Mouse (Mus musculus): Measurements from ENCODE around the gene Egfr.

Egfr gene

DNA sequence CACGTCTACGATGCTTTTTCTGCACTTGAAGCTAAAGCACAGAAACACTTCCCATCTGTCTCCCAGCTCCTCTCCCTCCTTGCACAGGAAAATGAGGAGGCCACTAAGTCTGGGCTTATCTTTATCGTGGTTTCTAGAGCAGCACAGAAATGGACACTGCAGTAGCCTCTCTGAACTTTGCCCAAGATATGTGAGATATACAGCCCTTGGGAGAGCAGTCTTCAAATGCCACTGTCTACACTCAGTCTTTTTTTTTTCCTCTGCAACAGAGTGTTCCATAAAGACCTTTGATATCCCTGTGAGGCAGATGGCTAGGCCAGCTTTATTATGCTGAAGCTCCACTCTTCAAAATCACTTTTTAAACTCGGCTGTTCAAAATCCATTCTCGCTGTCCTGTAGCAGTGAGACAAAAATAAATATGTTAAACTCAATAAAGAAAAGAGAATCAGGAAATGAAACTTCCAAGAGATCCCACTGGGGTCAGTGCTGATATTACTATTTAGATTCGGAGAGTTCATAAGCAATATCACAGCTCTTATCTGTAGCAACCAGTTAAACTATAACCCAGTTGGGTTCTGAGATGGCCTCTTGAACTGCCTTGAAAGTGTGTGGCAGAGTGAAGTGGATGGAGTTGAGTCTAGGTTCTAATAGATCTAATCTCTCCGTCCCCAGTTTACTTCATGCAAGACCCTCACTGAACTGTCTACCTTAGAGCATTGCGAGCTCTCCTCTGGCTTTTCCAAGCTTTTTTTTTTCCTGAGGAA, 148.8 kb downstream of the Egfr start:
- DNase-seq = no peak

DNA sequence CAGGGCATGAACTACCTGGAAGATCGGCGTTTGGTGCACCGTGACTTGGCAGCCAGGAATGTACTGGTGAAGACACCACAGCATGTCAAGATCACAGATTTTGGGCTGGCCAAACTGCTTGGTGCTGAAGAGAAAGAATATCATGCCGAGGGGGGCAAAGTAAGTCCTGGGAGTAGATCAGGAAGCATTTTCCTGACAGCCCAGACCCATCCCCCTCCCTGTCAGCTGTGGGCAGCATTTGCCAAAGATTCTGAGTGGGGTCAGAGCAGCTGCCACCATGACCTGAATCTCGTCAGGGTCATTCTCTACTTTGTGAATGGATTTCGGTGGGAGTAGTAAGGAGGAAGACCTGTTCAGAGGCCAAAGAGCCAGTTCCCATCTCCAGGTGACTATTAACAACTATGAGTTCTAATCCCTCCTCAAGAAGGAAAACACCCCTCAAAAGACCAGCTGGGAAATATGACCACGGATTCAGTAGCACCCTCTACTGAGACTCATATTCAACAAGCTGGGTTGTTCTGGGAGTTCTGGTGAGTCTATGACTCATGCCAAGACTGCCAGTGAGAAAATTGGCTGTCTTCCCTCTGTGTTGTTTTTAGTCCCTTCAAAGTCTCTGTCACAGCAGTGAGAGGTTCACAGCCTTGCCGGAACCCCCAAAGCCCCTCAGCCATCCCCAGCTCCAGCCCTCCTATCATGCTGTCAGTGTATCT, 152.5 kb downstream of the Egfr start:
- no peak for DNase-seq

DNA sequence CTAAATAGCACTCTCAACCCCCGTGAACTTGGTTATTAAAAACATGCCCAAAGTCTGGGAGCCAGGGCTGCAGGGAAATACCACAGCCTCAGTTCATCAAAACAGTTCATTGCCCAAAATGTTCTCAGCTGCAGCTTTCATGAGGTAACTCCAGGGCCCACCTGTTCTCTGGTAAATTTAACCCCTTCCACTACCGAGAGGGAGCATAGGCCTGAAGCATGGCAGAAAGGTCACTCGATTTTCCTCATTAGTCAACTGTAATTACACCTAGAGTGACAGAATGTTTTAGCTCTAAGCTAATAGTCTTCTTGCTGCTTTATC, 153.0 kb downstream of the Egfr start:
- DNase-seq = no peak

DNA sequence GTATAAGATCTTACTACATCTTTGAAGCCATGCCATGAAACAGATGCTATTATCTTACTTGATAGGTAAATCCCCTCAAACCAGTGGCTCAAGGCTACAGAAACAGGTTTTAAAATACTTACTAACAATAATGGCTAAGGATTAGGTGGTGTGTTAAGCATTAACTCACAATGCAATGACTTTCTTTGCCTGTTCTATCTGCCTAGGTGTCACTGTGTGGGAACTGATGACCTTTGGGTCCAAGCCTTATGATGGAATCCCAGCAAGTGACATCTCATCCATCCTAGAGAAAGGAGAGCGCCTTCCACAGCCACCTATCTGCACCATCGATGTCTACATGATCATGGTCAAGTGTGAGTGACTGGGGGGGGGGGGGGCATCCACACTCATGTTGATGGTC, 154.5 kb downstream of the Egfr start:
- no peak for DNase-seq

DNA sequence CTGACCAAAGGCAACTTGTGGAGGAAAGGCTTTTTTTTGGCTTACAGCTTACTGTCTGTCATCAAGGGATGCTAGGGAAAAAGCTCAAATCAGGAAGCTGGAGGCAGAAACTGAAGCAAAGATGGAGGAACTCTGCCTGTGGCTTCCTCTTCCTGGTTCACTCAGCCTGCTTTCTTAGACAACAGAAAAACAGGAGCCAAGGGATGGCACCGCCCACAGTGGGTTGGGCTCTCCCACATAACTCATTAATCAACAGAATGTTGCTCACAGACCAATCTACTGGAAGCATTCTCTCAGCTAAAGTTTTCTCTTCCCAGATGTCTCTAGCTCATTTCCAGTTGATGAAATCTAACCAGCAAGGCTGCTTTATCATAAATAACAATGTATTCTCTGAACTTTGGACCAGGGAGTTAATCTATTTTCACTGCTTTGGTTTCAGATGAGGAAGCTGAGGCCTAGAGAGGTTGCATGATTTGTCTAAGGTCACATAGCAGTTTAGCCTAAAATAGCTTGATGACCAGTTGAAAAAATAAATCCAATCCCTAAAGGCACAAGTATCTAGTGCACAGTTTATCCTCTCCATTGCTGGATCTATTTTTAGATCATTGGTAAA, 155.6 kb downstream of the Egfr start:
- DNase-seq = no peak

DNA sequence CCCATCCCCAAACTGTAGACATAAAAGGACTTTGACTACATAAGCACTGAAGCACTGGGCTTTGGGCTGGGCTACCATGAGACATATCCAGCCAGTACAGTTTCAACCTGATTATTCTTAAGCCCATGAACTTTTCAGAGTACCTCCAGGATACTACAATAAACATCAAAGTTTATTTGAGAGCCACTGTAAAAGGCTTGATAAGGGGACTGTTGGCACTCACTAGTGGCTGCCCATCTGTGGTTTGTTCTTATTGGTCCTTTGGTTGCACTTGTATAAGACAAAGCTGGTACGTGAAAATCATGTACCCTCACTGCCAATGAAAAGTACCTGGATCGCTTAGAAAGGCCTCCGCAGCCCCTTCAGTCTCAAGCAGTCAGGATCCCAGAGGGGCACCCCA, 162.8 kb downstream of the Egfr start:
- DNase-seq = no peak

DNA sequence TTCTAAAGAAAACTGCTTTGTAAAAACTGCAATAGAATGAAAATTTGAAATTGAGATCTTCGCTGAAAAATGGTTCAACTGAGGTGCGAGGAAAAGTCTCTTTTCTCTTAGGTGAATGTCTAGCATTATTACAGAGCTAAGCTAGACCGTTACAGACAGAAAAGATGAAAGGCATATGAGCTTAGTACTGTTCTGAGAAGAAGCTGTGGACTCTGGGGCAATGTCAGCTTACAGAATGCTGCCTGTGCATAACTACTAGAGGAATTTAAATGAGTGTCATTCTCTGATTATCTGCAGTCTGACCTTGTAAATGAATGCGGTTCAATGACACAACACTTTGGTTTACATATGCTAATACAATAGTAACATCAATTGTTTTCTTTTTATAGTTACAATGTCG, 163.8 kb downstream of the Egfr start:
- no peak for DNase-seq

DNA sequence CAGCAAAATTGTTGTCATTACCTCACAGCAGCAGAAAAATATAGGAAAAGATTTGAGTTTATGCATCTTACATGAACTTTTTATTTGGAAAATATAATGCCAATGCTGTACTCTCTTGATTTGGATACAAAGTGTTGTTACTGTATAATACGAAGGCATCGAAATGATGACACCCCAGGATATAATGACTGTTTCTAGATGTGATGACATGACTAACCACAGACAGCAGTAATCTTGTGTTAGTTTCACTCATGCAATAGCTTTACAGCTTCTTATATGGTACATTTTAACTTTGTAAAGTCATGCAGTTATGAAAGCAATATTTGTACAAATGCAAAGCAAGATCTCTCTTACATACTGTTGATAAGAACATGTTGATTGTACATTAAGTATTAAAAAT, 165.5 kb downstream of the Egfr start:
- DNase-seq = no peak

DNA sequence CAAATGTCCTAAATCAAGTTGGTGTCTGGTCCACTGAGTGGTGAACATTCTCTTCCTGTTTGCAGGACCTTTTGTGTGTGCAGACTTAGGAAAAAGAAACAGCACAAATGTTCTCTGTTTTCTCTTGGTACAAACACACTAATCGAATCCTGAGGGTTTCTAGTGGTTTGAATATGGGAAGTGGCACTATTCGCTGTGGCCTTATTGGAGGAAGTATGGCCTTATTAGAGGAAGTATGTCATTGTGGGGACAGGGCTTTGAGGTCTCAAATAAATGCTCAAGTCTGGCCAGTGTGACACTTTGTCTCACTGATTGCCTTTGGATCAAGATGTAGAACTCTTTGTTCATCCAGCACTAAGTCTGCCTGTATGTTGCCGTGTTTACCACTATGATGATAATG, 180.2 kb downstream of the Egfr start:
- DNase-seq = no peak

DNA sequence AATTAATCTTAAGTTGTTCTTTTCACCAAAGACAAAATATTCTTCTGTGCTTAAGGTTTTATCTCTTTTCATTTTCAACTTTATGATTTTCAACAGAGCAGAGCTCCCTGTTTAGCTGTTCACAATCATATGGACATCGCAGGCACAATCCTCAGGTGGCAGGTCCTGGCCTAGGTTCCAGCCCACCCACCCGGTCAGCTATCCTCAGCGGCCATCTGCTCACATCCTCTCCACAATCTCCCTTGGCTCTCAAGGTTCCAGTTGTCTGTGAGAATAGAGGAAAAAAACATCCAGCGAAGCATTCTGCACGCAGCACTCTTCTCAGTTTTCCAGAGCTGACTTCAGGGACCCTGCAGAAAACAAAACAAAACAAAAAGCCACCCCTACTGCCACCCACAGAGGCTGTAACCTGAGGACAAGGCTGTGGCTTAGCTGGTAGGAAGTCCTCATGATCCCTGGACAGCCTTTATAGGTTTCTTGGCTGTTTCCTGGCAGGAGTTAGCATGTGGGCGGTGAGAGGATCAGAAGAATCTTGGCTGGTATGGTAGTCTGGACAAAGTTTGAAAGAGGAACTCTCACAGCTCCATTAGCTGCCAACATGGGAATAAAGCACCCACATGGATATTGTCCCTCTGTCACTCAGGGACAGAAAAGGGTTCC, 183.7 kb downstream of the Egfr start:
- DNase-seq = peak; percentile 31

DNA sequence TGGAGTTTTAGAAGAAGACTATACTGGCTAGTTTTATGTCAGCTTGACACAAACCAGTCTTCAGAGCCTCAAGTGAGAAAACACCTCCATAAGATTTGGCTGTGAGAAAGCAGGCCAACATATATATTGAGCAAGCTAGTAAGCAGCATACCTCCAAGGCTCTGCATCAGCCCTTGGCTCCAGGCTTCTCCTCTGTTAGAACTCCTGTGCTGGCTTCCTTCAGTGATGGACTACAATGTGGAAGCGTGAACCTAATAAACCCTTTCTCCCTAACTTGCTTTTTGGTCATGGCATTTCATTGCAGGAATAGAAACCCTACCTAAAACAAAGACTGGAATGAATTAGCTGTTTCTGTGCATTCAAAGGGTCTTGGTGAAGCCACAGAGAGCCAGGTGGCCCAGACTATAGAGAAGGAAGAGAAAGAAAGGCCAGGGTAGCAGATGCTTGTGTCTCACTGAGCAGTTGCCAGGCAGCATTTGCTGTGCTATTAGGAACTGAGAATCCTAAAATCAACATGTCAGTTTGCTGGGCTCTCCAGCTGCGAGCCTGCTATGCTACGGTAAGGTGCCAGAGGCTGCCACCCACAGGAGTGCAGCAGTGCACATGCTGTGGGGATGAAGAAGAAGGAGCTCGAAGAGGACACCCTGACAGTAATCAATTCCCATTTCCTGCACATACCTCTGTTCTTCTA, 189.2 kb downstream of the Egfr start:
- no peak for DNase-seq

DNA sequence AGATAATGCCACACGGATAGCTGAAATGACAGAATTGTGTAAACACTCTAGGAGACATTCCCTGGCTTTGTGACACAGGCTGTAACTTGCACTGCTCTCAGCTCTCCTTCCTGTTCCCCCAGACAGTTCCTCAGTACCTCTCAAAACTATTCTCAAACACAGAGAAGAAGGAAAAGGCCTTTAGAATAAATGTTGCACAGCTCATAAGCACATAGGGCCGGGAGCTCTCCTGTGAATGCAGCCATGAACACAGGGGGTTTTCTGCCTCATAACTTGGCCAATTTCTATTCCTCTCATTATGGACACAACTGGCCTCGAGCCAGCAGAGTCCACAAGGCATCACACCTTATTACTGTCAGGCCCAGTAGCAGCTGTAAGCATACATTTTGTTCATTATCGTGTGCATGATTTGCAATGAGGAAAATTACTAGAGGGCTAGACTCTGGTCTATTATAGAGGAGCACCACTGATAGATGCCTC, 190.0 kb downstream of the Egfr start:
- DNase-seq = no peak

DNA sequence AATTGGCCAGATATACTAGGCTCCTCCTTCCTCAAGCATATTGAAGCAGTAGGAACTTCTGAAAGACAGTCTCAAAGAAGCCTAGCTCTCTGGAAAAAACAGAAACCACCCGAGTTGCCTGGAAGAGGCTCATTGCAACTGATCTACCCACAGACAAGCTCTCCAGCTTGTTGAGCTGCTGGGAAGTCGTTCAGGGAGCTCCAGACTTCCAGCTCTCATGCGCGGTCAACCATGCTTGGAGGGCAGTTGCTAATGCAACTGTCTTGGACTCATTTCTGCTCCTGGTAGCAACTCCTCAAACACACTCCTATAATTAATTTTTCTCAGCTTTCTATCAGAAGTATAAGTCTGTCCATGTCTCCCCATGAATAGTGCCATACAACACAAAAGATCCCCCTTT, 191.0 kb downstream of the Egfr start:
- no peak for DNase-seq

DNA sequence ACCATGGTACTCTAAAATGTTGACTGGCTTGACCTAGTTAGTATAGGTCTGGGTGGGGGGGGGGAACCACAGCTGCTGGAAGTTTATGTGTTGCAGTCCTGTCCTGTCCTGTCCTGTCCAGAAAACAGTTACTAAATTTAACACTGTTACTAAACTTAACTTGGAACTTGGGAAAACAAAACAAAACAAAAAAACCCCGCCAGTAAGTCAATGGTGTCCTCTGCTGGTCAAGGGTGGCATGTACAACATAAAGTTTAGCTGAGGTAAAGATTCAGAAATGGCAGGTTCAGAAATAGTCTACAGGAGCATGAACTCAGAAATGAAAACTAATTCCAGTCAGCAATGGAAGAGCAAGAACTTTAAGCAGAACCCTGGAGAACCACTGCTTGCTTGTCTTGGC, 196.8 kb downstream of the Egfr start:
- peak; percentile 15 for DNase-seq

DNA sequence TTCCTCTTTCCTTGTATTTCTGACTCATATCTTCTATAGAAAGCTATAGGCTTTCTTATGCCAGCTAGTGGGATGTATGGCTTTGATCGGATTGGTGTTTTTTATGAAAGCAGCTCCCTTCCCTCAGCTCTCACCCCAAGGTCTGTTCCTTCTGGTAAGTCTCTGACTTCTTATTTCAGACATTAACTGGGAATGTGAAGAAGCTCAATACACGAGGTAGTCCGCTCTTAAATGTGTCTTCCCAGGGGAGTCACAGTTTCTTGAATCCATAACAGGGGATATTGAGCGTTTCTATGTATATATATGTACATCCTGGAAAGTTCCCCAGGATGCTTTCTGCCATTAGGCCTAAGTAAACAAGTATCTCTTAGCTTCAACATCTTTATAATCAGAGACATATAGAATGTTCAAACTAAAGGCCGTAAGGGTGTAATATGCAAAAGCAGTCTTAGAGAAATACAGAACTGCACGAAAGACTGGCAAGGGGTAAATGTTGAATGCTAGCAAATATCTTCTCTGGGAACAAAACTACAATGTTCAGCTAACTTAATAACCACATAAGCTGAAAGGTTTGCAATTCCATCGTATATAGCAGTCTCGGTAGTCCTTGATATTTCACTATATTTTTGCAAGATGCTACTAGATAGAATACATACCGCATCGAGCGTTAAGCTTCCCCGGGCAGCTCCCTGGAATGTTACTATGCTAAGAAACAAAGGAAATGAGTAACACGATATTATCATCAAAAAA, 198.4 kb downstream of the Egfr start:
- no peak for DNase-seq

DNA sequence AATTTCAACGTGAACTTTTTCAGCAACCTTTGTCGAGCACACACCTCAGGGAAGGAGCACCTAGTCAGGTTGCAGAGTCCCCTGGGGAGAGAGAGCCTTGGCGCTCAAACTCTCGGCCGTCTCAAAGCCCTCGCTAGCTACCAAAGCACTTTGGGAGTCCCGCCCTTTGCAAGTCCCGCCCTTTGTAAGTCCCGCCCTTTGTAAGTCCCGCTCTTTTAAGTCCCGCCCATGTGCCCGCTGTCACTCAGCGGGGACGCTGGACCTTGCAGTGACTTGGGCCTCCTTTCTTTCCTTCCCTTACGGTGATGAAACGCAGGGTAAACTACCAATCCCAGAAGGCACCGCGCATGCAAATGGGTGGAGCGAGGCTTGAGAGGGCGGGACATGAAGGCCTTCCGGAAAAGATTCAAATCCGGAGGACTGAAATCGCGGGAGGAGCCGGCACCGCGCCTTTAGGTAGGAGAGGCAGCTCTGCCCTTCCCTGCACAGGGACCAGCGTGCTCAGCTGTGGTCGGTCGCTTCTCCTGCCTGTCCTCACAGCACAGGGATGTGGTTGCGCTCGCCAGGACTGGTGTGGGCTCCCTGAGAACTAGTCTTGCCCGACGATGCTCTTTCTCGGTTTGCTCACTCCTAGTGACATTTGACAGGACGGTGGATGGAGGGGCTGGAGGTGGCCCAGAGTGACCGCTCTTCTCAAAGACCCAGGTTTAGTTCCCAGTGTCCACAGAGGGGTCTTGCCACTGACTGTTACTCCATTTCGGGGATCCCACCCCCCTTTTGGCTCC, 199.2 kb downstream of the Egfr start, which contains the start of gene Fbxo48:
Gene Fbxo48, plus strand, starts transcription at position 400 of the 785 bp plus-strand sequence.
- DNase-seq = peak; percentile 98

DNA sequence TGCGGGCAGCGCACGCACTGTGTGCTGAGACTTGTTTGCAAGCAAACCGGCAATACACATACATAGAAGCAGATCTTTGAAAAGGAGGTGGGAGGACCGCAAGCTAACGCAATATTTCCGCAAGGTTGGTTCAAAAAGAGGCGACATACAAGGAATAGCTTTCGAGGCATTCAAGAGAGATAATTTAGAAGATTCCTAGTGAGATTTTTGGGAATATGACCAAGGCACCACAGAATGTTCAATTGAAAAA, 199.7 kb downstream of the Egfr start:
- DNase-seq = no peak

DNA sequence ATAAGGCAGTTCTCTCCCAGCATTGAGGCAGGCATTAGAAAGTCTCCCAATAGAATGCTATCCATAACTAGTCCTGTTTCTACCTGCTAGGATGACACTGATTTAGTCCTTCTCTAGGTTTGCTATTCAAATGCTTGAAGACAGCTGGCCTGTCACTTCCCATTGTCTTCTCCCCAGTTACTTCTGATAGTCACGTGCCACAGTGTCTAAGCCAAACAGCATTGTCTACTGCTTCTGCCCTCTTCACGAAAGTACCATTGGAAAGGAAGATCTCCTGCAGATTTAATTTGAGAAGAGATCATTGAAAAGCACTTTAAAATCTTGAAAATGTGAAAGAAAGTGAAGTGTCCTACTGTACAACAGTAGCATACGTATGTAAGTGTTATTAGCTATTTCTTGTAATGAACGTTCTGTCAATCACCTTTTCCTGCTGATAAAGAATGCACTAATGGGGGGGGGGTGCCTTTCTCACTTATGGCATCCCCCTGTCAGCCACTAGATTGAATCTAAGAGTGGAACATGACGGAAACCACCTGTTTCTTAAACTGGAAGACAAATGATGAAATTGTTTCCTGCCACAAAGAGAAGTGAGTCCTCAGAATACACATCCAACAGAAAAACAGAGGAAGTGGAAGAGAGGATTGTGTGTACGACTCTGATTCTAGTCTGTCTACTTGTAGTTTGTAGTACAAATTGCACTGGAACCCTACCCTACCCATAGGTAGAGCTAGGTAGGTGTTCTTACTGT, 204.3 kb downstream of the Egfr start:
- DNase-seq = no peak

DNA sequence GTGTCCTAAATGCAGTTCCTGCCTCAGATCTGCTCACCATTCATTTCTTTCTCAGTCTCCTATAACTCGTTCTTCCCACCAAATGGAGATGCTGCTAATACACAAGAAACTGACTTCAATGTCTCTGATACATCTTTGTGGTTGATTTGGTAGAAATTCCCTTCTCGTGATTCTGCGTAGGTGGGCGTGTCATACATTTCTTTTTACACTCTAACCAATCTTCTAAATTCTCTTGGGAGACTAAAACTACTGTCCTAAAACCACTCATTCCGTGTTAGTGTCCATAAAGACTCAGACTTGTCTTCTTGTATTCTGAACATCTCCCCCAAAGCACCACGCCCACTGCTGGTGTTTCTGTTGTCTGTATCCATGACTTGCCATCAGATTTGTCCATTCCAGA, 205.0 kb downstream of the Egfr start:
- DNase-seq = no peak

DNA sequence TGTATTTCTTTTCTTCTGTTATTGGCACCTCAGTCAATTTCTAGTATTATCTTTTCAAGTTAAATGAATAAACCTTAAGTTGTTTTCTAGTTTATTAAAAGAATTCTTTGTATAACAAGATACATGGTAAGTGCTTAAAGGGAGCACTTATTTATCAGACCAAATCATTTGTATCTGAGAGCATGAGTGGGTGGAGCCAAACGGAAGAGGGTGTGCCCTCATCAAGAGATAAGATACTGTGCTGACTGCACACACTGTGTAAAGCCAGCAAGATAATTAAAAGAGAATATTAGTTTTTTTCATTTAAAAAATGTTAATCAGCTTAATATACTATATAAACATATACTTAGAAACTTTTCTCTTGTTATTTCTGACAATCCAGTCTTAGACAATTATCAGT, 206.5 kb downstream of the Egfr start:
- DNase-seq = no peak

Measured in kidney, adult 11 months (tissue).